Mouse (Mus musculus) embryo, embryonic 10 days (tissue): ENCODE measurements around the gene Tenm3.

Source experiments
- DNase-seq: peaks from one replicate; pipeline ENCODE4 v3.0.0-alpha.2; 2015; ENCODE audit warnings: low spot score

Tenm3 gene

DNA sequence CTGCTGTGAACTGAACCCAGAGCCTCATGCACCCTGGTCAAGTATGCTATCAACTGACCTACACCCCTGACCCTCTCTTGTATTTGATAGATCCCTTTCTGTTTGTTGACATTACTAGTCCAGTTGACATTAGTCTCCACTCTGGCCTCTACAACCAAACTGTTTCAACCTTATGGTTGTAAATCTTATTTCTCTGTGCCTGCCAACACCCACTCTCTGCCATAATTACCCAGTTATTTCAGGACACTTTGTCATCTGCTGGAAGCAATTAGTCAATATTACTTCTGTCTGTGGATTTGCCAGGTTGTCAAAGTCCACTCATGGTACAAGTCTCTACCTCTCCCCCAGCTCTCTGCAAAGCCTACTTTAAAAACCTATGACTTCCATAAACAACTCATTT lies 326.3 kb downstream of the Tenm3 start:
- DNase-seq, result no peak

DNA sequence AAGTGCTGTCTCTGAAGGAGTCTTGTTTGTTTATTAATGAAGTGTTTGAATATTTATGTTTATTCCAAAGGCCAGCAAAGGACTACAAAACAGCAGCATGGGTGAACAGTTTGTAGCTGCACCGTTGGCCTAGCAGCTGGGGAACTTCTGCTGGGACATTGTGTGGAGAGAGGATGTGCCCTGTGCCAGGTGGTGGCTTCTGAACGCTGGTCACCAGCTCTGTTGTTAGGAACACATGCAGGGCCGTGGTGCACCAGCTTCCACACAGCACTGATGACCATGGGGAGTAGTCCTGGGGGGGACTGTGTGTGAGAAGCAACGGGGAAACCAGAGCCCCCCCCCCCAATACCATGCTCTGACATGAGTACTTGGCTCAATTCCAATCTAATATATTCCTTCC lies 329.5 kb downstream of the Tenm3 start:
- DNase-seq, result no peak

DNA sequence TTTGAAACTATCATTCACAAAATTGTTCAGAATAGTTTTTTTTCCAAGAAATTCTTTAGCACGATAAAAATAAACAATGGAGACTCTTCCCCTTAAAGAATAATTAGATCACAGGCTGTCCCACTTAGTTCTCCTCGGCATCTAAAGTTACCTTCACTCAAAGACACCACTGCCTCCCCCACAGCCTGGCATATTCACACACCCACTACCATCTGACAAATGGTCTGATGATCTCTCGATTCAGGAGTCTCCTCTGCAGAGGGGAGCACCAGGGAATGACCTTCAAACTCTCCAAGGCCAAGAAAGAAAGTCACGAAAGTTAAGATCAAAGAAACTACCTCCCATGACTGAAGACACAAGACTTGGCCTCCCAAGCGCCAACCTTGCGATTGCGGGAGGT lies 329.9 kb downstream of the Tenm3 start:
- DNase-seq, result no peak

DNA sequence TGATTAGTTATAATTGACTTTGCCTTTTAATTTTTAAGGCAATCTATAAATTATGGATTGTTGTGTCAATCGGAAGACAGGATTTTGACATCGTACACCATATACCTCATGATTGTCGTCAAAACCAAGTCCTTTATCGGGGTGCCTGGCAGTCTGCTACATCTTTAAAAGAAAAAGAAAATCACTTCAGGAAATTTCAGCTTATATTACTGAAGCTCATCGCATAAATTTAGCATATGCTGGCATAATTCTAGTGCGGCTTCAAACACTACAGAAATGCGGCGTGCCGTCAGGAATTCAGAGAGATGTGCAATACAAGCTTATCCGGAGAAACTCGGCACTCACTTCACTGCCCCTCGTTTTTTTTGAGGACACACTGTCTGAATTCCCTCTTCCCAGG lies 332.2 kb downstream of the Tenm3 start:
- DNase-seq, result no peak

DNA sequence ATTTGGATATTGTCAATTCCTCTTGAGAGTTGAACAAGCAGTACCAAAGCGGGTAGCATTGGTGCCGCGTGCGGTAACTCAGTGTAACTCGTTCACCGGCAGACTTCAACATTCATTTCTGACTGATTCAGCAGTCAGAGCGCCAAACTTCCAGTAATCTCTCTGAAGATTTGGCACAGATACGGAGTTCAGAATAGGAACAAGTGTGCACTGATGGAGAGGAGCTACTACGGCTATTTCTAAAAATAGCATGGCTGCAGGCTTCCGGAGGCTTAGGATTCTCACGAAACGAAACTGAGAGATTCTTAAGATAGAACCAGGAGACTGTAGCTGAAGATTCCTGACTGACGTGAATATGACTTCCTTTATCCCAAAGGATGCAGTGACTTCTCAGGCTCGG lies 332.6 kb downstream of the Tenm3 start:
- DNase-seq, result no peak

DNA sequence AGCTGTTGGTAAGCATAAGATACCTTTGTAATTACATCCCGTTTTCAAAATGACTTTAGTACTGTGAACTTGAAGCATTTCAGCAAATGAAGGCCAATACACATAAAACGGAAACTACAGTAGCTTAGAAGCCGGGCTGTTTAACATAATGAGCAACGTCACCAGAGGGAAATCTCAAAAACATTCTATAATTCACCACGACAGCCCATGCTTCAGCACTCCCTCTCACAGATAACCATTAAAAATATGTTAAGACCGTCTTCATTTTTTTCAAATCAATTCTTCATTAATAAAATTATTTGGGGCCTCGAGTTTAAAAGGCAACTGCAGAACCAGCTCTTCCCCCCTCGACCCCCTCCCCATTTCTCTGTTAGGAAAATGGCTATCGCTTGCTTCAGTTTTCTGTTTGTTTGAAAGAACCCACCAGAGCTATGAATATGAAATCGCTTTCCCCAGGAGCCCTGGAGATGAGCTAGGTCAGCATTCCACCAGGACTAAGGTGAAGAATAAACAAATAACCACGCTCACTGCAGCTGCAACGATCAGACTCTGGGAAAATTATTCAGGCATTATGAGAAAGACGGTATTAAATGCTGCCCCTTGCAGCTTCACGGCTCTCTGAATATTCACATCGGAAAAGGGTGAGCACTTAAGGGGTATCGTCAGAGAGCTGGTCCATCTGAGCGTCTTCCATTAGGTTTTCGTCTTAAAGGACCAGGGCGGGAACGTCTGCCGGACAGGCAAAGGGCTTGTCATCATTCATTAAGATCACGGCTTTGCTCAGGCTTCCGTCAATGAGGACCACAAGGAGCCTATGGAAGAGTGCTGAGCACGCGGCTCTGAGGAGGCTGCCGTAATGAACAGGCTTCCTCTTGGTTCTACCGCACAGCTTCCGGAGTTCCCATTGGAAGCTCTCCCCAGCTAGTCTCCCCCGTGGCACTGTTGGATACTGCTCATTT lies 334.8 kb downstream of the Tenm3 start:
- DNase-seq, result peak; percentile 72

DNA sequence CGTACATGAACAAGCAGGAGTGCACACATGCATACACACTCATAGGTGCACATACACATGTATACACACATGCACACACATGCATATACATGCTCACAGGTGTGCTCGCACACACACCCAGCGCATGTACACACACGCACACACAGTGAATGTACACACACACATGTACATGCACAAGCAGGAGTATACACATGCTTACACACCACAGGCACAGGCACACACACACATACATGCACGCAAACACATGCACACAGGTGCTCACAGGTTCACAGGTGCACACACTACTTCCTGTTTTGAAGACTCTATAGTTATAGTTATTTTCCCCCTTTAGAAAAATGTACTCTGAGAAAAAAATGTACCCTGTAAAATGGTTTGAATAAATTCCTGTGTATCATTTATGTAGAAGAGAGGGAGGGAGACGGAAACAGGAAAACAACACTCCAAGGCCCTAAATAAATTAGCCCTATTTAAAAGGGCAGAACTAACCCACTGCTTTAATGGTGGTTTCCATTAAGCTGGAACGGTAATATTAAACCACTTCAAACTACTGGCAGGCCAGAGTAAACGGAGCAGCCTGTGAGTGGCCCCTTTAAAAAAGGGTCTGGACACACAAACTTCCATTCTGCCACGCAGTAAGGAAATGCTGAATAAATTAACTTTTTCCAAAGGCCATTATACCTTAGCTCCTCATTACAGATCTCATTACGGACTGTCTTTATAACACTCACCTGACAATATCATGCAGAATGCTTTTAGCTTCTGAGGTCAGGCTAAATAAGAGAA lies 335.8 kb downstream of the Tenm3 start:
- DNase-seq, result no peak

DNA sequence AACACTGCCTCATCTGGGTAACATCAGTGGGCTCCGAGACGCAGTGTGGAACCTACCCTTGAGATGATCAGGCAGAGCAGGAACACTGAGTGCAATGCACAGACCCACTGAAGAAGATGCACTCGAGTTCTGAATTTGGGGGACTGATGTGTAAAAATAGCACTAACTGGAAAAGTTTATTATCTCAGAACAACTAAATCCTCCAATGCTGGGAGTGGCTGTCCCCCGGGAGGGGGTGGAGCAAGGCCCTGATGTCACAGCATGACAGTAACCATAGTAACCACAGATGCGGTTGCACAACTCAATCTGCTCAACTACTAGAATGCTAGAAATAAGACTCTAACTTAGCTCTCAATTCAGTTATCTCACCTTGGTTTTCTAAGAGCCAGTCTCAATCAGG lies 351.3 kb downstream of the Tenm3 start:
- no peak for DNase-seq

DNA sequence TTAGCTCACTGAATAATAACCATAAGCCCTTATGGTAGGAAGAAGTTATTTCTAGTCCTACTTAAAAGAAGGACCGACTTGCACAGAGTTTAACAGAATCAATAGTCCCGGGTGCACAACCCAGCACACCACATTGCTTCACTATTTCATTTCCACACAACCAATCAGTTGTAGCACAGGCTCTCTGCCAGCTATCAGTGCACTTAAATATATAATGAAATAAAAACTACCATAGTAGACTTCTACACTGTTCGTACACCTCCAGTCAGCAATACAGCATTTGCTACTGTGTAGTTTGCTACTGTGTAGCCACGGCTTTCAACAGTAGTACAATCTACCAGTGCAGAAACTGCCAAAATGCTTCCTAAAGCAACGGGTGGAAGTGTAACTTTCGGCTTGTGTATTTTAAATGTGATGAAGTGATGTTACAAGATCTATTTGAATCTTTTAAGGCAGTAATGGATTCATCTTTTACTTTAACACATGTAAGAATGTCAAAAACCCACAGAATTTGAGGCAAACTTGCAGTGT lies 353.1 kb downstream of the Tenm3 start:
- no peak for DNase-seq

DNA sequence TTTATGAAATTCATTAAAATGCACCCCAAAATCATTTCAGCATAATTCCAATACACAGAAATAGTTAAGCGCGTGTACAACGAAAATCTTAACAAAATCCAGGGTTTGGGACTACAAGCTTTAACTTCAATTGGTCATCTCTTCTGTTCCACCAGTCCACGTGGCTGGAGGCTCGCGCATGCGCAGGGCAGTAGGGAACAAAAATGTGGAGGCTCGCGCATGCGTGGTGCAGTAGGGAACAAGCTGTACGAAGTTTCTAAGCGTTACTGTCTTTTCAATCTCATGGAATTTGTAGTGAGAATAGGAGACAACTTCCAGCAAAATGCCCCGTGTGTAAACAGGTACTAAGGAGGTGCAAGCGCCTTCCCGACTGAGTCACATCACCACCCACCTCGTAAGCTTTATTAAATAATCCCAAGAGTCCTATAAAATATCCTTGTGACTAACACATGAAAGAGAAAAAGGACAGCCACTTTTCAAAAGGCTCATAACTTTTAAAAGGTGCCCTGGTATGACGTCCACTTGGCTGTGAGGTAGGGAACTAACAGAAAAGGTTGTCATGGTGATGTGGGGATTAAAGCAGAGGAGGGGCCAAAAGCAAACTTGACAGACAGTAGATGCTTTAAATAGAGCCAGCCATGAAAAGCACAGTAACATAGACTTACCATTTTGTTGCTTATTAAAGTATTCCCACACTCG lies 353.7 kb downstream of the Tenm3 start:
- no peak for DNase-seq

DNA sequence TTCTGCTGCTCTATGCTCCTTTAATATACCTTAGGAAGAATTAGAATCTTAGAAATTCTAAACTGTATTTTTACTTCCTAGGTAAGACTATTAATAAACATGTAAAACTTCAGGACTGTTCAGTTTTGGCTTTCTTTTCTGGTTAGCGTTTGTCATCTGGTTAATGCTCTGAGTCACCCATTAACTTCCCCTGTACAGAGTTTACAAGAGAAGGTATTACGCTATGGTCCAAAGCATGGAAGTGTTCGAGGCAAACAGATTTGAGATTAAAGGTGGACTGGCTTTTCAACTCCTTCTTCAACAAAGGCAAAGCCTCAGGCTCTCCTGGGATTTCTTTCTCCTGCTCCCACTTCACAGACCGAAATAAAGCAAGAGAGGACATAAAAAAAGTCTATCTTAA lies 354.3 kb downstream of the Tenm3 start:
- DNase-seq, result no peak

DNA sequence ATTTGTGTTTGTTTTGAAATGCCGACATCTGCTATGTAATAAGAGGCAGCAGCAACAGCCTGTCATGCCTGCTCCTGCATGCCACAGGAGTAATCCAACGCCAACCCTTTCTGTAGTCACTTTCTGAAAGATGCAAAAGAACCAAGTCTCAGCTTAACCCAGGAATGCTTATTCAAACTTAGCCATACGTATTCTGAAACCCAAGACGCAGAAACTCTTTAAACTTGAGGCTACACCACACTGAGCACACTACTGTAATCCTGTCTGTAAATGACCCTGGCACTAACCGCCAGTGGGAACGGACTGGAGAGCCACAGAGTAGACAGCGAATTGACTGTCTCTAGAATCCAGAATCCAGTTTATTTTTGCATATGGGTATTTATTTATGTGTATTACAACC lies 354.9 kb downstream of the Tenm3 start:
- DNase-seq, result no peak

DNA sequence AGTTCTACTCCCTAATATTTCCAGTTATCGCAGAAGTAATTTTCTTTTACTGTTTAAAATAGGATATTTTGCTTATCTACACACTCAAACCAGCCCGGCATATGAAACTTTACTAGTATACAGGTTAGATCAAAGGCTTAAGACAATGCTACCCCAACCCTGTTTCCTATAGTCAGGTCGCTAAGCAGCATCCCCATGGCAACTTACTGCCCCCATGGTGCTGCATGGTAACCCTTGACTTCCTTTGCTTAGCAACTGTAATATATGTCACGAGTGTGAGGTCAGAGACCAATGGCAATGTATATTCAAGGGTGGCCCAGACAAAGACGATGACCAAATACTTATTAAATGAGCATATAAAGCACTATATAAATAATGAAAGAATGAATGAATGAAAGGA lies 359.6 kb downstream of the Tenm3 start:
- peak; percentile 35 for DNase-seq

DNA sequence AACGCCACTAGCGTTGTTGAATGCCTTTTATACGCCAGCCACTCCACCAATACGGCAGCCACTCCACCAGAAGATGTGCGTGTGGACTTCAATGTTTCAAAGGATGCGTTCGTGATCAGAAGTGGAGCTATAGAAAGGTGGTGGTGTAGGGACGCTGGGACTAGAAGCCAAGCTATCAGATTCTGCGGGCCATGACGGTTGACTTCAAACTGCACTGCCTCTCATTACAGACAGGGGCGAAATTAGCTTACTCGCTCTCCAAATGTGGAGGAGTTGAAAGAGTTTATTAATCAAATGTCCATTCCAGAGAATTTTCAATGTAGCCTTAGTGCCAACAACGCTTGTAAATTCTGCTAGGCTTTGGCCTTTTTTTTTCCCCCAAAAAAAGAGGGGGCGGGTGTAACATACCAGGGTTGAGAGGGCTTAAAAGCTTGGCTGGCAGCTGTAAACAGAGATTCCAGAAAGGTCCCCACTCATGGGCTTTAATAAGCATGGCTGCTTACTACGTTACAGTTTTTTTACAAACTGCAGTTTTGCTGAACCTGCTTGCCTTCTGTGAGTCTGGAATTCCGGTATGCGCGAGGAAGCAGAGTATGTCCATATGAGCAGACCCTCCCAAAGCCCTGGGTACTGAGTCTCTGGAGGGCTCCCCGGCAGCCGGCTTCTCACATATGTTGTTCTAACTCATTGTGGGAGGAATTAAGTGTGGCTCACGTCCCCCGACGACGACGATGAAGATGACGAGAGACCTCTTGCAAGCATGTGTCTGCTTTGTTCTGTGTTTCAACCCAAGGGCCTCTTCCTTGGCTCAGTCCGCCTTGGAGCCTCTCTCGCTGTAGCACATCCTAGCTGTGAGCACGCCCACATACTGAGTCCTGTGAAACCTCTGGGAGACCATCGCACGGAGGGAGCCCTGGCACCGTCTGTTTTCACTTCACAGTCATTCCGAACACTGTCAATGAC lies 361.8 kb downstream of the Tenm3 start:
- no peak for DNase-seq

DNA sequence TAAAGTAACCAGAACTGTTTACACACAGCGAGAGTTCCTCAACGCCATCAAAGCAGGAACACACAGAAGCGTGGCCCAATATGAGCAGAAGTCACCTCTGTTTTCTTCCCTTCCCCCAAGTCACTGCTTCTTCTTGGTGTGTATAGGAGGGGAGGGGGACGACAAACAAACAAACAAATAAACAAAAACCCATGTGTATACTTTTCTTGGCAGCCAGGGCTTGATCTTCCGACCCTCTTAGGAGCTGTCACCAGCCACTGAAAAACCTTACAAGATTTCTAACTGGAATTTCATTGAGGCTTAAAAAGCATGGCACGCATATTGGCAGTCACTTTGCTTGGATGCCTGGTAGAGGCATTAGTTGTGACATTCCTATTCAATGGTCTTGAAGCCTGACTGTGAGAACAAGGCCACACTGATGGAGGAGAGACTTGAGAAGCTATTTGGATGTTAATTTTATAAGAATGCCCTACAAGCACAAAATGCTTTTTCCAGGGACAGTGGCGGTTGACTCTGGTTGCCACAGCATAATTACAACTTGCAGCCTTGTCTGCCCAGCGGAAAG lies 366.3 kb downstream of the Tenm3 start:
- no peak for DNase-seq

DNA sequence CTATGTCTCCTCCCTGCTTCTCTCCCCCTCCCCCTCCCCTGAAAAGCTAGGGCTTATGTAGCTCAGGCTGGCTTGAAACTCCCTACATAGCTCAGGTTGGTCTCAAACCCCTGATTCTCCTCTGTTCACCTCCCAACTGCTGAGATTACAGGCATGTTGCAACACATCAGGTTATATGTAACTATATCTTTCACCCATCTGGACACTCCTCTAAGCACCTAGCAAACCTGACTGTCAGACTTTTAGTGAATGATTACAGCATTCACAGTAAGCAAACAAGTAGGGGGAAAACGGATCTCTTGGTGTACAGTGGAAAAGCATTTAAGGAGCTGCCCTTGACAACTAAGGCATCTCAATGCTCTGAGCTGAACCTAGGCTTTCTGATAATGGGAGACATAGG lies 366.9 kb downstream of the Tenm3 start:
- no peak for DNase-seq

DNA sequence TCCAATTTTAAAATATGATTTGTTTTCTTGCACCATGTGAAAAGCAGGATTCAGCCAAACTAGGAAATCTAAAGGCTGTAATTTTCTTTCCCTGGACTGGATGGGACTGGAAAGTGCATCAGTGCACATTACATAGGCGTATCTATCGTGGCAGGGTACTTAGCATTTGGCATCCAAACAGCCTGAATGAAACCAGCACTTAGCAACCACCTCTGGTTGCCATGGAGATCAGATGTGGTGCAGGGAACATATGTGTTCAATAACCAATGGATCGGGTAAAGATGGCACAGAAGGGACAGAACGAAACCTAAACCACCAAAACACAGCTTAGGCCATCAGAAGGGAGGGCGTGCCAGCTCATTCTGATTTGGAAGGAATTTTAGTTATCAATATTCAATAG lies 376.1 kb downstream of the Tenm3 start:
- DNase-seq, result no peak

DNA sequence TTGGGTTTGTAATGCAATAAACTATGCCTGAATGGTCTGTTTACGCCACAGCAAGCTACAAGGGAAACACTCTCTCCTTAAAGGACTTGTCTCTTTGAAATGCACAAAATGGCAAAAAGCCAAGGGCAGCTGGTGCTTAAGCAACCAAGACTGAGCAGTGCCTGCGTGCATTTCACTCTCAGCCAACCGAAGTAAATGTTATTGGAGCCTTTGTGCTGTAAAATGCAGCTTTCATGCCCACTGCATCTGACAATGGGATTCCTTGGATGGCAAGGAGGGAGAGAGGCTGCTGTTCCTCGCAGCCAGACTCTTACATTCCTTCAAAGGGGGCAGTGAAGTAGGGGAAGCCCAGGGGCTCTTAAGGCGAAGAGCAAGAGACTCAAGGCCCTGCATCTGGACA lies 385.4 kb downstream of the Tenm3 start:
- DNase-seq, result peak; percentile 81

DNA sequence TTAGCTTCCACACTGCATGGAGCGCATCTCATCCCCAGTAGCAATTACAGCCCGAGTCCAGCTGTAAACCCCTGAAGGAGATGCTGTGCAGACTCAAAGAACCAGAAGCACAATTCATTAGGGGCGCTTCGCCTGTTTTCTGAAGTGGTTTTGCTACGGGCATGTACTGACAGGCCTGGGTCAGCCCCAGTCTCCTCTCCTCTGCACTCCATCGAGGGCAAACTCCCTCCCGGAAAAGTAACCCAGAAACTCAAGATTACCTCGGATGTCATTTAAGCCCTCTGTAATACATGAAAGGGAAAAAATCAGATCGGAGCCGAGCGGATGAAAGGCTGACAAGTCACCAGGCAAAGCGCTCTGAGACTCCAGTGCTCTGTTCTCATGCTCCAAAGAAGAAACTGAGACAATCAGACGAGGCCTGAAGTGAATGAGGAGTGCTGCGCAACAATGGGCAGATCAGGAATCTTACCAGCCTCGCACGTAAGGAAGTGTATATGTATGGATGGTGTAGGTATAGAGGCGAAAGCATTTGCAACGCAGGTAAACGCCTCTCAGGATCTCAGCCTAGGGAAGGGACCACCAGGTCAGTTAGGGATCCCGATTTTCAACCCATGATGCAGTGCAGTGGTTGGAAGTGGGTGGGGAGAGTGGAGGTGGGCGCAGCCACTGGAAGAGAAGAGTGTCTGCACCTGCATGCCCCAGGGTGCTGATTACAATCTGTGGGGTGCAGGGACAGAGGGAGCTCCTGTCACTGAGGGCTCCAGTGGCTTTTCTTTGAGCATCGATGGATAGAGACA lies 387.2 kb downstream of the Tenm3 start:
- DNase-seq, result no peak

DNA sequence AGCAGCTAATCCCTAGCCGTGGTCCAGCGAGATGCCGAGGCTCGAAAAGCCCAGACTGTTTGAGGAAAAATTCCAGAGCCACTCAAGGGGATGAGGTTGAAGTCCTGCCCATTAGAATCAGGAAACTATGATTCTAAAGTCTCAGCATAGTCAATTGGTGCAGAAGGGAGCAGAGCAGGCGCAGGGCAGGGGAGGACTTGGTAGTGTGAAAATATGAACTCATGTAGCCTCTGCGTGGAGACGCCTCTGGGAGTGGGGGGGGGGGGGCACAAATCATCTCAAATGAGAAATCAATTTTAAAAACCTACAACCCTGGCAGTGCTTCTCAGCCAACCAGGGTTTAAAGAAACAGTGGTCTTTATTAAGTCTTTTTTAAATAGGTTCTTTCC lies 392.5 kb downstream of the Tenm3 start:
- no peak for DNase-seq
